Mouse (Mus musculus) hindbrain, embryonic 14.5 days (tissue): ENCODE results near the gene Homer1. TPM values are rescaled to one million over a fixed set of nuclear protein-coding genes. Genes with fewer than 3 reads are reported as not detected.

Experiments
- ATAC-seq: fragments of 200-750 bp; cut with Nextera tagmentation; 2 replicates; pipeline ENCODE4 v1.8.0; 2017; ENCODE audit warnings: moderate number of reproducible peaks, mild to moderate bottlenecking, moderate TSS enrichment, moderate library complexity; ENCODE audit not compliant: low FRiP score
- DNase-seq: peaks from one replicate; pipeline ENCODE4 v3.0.0-alpha.2; 2015; ENCODE audit warnings: low spot score
- H3K27ac ChIP-seq: fragments of 300-500 bp; sonication (generic); 2 replicates; pipeline ENCODE4 v1.5.1; 2014; ENCODE audit warnings: mild to moderate bottlenecking, moderate library complexity
- H3K27me3 ChIP-seq: fragments of 300-500 bp; sonication (generic); 2 replicates; pipeline ENCODE4 v1.6.1; 2014; ENCODE audit warnings: mild to moderate bottlenecking, low read length, mixed read lengths; ENCODE audit not compliant: control insufficient read depth, insufficient read depth
- H3K36me3 ChIP-seq: fragments of 300-500 bp; sonication (generic); replicated peaks from 2 replicates; pipeline ENCODE4 v1.6.1; 2014; ENCODE audit not compliant: control insufficient read depth, insufficient read depth
- H3K4me1 ChIP-seq: fragments of 300-500 bp; sonication (generic); replicated peaks from 2 replicates; pipeline ENCODE4 v1.6.1; 2014; ENCODE audit warnings: antibody characterized with exemption, low read length, mixed read lengths; ENCODE audit not compliant: control insufficient read depth, insufficient read depth
- H3K4me2 ChIP-seq: fragments of 300-500 bp; sonication (generic); replicated peaks from 2 replicates; pipeline ENCODE4 v1.6.1; 2014; ENCODE audit warnings: mild to moderate bottlenecking, moderate library complexity
- H3K4me3 ChIP-seq: fragments of 300-500 bp; sonication (generic); replicated peaks from 2 replicates; pipeline ENCODE4 v1.5.1; 2014; ENCODE audit warnings: mild to moderate bottlenecking, low read length
- H3K9ac ChIP-seq: fragments of 300-500 bp; sonication (generic); 2 replicates; pipeline ENCODE4 v1.6.1; 2014
- H3K9me3 ChIP-seq: fragments of 300-500 bp; sonication (generic); 2 replicates; pipeline ENCODE4 v1.6.1; 2016; ENCODE audit warnings: low read length; ENCODE audit not compliant: control insufficient read depth
- WGBS: fragments of 180-500 bp; shearing (Covaris S2); extraction: QIAGEN DNeasy Blood & Tissue Kit; methylation state at CpG from one replicate; pipeline ENCODE4 v1.1.7; 2014; 5-methylcytosine and 5-hydroxymethylcytosine counted together
- polyA plus RNA-seq: library from polyadenylated mRNA; unstranded; fragments of >200 nt; fragmentation: Nextera tagmentation; extraction: Ambion mirVana; gene quantifications from 2 replicates; pipeline ENCODE4 v1.2.1, GENCODE M21; 2014

Homer1 gene
- polyA plus RNA-seq, 1 experiment from 2014 or later, result 18.5 TPM

DNA sequence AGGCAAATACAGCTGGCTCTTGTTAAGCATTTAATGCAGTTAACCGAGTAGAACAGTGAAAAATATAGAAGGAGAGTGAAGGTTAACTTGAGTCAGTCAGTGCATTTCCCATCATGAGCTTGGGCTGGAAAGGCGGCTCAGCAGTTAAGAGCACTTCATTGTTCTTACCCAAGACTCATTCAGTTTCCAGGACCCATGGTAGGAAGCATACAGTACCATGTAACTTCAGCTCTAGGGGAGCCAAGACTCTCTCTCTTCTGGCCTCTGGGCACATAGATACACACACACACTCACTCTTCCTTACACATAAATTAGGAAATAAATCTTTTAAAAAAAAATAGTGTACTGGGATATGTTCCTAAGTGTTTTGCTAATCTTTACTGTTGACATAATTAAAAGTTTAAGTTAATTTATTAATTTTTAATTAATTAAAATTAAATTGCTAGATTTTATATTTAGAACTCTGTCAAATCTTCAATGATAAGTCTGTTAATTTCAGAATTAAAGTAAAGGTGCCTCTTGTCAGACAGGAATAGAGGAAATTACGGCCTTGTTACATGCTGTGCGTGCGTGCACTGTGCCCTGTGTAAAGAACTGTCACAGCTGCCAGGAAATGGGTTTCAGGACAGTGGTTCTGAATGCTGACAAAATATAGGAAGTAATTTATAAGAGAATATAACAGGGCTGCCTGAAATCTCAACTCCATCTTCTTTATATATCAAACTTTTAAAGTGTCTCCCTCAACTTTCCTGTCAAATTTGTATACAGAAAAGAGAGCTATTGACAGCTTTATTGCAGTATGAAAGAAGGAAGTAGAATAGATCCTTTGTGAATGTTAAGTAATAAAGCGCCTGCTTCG is 55.2 kb downstream of the Homer1 start:
- Histone ChIP-seq H3K4me1 (0 out of 2 replicates have a peak, but pooled peaks cover 7% of the 10 kb centered on the region), H3K4me2 (no peak overlapping the region), H3K27me3 (no peaks in the 10 kb centered on the region), H3K27ac (no peak overlapping the region), H3K9ac (no peak overlapping the region), H3K4me3 (no peak overlapping the region), H3K36me3 (peaks cover 8% of the 10 kb centered on the region; the same call in 1 of the 2 replicates), H3K9me3 (no peaks in the 10 kb centered on the region)
- DNase-seq, result no peak
- 73% methylated on average over 7 of the region's 7 CpGs for WGBS
- ATAC-seq, result no peak

DNA sequence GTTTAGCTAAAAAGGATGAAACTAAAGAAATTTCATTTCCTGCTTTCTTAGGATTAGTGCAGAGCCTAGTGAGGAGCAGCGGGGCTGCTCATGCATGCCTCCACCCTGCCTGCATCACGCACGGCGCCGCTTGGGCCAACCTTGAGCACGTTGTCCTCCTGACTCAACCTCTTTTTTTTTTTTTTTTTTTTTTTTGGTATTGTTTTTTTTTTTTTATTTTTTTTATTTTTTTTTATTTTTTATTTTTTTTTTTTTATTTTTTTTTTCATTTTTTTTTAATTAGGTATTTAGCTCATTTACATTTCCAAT is 55.8 kb downstream of the Homer1 start:
- no peak for DNase-seq
- no peak overlapping the region for H3K4me3 ChIP-seq
- 89% methylated on average over 6 of the region's 6 CpGs for WGBS
- H3K4me1 ChIP-seq, result 0 out of 2 replicates have a peak, but pooled peaks cover 7% of the 10 kb centered on the region
- no peak overlapping the region for H3K9ac ChIP-seq
- 0 out of 2 replicates have a peak, but pooled peaks cover 8% of the 10 kb centered on the region for H3K36me3 ChIP-seq
- no peak overlapping the region for H3K27ac ChIP-seq
- H3K27me3 ChIP-seq, result no peaks in the 10 kb centered on the region
- H3K4me2 ChIP-seq, result no peak overlapping the region
- no peaks in the 10 kb centered on the region for H3K9me3 ChIP-seq
- no peak for ATAC-seq

DNA sequence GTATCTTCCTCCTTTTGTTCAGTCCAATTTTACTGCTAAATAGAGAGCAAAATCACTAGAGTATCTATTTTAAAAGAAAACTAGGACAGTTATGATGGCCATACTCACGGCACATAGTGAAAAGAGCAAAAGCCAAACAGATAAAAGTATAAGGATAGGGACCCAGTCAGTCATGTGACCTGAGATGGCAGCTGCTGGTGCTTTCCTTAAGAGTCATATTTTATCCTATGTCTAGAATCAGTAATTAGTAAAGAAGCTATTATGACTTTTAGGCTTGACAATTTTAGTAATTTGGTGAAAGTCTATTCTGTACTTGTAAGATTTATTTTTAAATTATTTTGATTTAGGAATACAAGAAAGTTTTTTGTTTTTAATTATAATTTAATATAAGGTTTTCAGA is 59.1 kb downstream of the Homer1 start:
- 94% methylated on average over 1 of the region's 1 CpGs for WGBS
- ATAC-seq (no peak), DNase-seq (no peak)
- Histone ChIP-seq H3K36me3 (0 out of 2 replicates have a peak, but pooled peaks cover 3% of the 10 kb centered on the region), H3K4me3 (no peak overlapping the region), H3K27me3 (no peaks in the 10 kb centered on the region), H3K4me2 (no peak overlapping the region), H3K27ac (no peak overlapping the region), H3K9me3 (no peaks in the 10 kb centered on the region), H3K9ac (no peak overlapping the region), H3K4me1 (no peaks in the 10 kb centered on the region)

DNA sequence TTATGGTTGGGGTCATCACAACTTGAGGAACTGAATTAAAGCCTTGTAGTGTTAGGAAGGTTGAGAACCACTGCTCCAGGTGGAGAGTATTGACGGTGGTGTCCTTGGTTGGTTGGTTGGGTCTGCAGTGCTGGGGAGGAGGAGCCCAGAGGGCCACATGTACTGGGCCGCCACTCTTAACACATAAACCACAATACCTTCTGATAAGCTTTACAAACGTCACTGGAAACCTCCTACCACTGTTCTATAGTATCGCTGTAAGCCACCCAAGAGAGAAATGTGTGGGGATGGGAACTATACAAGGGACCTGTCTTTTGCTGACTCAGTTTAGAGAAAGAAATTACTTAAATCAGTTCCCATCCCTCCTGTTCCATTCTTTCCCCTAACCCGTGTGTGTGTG is 68.1 kb downstream of the Homer1 start:
- no peak overlapping the region for H3K4me3 ChIP-seq
- no peaks in the 10 kb centered on the region for H3K36me3 ChIP-seq
- no peaks in the 10 kb centered on the region for H3K27me3 ChIP-seq
- ATAC-seq (no peak), DNase-seq (no peak)
- H3K4me2 ChIP-seq, result no peak overlapping the region
- H3K4me1 ChIP-seq, result no peaks in the 10 kb centered on the region
- no peaks in the 10 kb centered on the region for H3K9me3 ChIP-seq
- 88% methylated on average over 5 of the region's 5 CpGs for WGBS
- no peak overlapping the region for H3K9ac ChIP-seq
- H3K27ac ChIP-seq, result no peak overlapping the region

DNA sequence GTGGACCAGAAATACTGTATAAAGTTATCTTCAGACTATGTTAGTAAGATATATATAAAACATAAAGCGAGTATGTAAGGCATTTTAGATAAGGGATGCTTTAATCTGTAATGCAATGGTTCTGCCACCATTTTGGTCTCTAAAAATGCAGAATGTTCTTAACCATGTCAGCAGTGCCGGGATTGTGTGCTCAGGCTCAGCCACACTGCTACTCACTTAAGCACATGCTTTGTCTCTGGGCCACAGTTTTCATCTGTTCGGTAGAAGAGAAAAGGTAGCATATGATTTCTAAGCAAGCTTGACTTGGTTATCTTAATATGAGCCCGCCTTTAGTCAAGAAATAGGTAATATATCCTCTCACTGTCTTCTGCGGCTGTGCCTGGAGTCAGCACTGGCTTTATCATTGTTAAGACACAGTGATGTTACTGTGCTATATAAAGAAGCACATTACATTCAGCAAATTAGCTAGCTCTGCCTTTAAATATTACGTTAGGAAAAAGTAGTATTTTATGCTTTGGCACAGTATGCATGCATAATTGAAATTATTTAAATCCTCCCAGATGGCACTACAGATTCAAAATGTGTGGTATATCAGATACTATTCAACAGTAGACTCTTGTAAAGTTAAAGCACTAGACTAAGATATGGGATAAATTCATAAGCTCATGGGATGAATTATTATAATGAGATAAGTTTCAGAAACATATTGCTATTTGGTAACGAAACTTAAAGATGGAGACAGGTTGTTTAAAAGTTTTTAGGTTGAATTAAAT is 69.6 kb downstream of the Homer1 start:
- DNase-seq (no peak), ATAC-seq (no peak)
- WGBS, result 92% methylated on average over 7 of the region's 7 CpGs

DNA sequence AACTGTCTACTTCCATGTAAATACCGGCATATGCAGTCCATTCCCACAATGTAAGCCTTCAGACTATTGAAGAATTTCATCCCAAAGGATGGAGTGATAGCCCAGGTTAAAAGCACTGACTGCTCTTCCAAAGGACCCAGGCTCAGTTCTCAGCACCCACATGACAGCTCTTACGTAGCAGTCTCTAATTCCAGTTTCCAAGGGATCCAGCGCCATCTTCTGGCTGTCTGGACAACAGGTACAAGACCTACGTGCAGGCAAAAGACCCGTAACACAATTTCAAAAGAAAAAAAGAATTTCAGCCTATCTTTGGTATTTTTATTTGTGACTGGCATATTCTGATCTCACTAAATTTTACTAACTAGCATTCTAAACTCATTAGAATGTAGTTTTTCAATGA is 75.0 kb downstream of the Homer1 start:
- no peak for DNase-seq
- H3K4me2 ChIP-seq, result no peak overlapping the region
- H3K27ac ChIP-seq, result no peak overlapping the region
- no peak for ATAC-seq
- H3K36me3 ChIP-seq, result no peaks in the 10 kb centered on the region
- H3K9ac ChIP-seq, result no peak overlapping the region
- no peaks in the 10 kb centered on the region for H3K27me3 ChIP-seq
- H3K9me3 ChIP-seq, result no peaks in the 10 kb centered on the region
- no peaks in the 10 kb centered on the region for H3K4me1 ChIP-seq
- no peak overlapping the region for H3K4me3 ChIP-seq
- WGBS, result 91% methylated on average over 5 of the region's 5 CpGs

More for the DNA sequence above, 69.6 kb downstream of the Homer1 start:
- Histone ChIP-seq H3K9ac (no peak overlapping the region), H3K4me3 (no peak overlapping the region), H3K9me3 (no peaks in the 10 kb centered on the region), H3K4me1 (no peaks in the 10 kb centered on the region), H3K4me2 (no peak overlapping the region), H3K36me3 (no peaks in the 10 kb centered on the region), H3K27ac (no peak overlapping the region), H3K27me3 (no peaks in the 10 kb centered on the region)

DNA sequence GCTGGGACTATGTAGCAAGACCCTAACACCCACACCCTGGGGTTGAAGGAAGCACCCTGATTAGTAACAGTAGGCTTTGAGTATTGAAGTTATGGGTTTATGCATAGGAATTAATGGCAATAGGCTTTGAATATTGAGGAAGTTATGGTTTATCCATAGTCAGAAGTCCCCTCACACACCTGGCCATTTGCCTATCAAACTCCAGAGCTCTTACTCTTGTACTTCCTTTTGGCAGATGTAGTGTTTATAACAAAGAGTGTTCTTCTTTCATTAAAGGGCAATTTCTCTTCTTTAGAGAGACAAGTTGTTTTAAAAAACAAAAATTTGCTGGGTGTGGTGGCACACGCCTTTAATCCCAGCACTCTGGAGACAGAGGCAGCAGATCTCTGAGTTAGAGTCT is 79.1 kb downstream of the Homer1 start:
- DNase-seq (no peak), ATAC-seq (no peak)
- H3K4me2 ChIP-seq, result no peak overlapping the region
- no peaks in the 10 kb centered on the region for H3K27me3 ChIP-seq
- no peaks in the 10 kb centered on the region for H3K4me1 ChIP-seq
- H3K9ac ChIP-seq, result no peak overlapping the region
- no peak overlapping the region for H3K4me3 ChIP-seq
- WGBS, result 97% methylated on average over 1 of the region's 1 CpGs
- no peaks in the 10 kb centered on the region for H3K9me3 ChIP-seq
- no peaks in the 10 kb centered on the region for H3K36me3 ChIP-seq
- no peak overlapping the region for H3K27ac ChIP-seq

DNA sequence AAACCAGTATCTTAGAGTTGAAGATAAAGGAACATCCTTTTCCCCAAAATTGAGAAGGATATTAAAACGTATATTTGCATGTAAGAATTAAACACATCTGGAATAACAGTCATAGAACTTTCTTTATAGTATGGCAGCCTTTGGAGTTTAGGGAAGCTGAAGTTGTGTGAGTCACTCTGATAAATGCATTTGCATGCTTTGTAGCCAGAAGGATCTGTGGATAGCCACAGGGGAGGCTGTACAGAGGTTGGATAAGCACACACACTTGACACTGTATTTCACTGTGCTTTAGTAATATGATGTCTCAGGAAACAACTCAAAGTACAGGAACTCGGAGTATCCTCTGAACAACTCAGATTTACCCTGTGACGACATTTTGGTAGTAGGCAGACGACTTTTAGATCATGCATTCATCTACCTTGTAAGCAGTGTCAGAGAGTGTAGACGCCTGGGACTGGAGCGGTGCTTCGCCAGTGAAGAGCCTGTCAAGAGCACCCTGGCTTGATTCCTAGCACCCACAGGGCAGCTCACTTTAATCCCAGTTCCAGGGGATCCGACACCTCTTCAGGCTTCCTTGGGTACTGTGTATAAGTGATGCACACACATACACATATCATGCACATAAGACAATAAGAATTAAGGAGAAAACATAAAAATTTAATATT is 81.1 kb downstream of the Homer1 start:
- no peak overlapping the region for H3K4me3 ChIP-seq
- H3K36me3 ChIP-seq, result no peaks in the 10 kb centered on the region
- ATAC-seq (no peak), DNase-seq (no peak)
- no peaks in the 10 kb centered on the region for H3K9me3 ChIP-seq
- WGBS, result 94% methylated on average over 8 of the region's 8 CpGs
- H3K4me2 ChIP-seq, result no peak overlapping the region
- no peak overlapping the region for H3K27ac ChIP-seq
- H3K4me1 ChIP-seq, result no peaks in the 10 kb centered on the region
- no peaks in the 10 kb centered on the region for H3K27me3 ChIP-seq
- no peak overlapping the region for H3K9ac ChIP-seq

DNA sequence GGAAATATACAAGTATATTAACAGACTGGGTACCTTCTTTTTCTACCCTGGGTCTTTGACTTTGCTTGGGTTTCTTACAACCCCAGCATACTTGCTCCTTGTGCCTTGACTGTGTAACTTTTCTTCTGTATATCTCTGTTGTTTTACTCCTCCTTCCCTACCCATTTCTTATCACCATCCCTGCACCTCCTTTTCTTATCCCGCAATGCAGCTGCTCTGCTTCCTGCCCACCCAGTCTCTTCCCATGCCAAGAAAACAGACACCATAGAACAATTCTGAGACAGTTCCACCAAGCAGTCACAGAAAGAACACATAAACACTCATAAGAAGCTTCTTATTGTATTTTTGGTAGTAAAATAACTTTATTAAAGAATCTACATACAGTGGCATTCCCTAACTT is 81.9 kb downstream of the Homer1 start:
- Histone ChIP-seq H3K4me2 (no peak overlapping the region), H3K4me3 (no peak overlapping the region), H3K9ac (no peak overlapping the region), H3K27ac (no peak overlapping the region), H3K9me3 (no peaks in the 10 kb centered on the region), H3K27me3 (no peaks in the 10 kb centered on the region), H3K36me3 (no peaks in the 10 kb centered on the region), H3K4me1 (no peaks in the 10 kb centered on the region)
- no peak for DNase-seq
- 90% methylated on average over 1 of the region's 1 CpGs for WGBS
- ATAC-seq, result no peak
